ENCODE assay signal across 8 mouse cellular contexts in the genomic region with DNA sequence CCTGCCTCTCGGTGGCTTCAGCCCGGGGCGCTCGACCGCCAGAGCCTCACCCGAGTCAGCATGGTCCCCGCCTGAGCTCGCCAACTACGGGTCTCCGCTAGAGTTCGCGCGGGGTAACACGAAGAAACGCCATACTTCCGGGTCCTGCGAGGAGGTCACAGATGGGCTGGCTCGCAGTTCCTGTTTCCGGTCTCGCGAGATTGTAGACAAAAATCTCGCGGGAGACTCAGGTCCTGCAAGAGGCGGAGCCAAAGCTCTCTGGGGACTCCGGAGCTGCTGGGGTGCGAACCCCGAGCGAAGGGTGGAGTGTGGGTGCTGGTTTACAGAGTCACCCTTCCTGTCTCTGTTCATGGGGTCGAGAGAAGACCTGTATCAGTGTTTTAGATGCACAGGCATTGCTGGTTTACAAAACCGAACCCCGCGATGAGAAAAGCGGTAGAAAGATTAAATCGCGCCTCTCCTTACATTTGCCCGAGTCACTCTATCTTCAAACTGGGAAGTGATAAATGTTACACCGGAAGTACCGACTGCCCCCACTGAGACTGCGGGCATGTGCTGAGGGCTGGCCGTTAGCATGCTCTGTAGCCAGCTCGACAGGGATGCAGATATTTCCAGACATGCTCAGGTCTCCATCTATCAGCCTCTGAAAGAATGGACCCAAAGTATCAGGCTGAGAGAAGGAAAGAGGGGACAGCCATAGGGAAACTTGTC. TPM values are rescaled to one million over a fixed set of nuclear protein-coding genes. Genes with fewer than 3 reads are reported as not detected.
DNase-seq lines count a peak whose midpoint lies in the region; ATAC-seq and TF ChIP-seq lines count a peak whose summit lies in the region.

Gene Nsun3, minus strand, starts transcription at position 198 of the 711 bp plus-strand sequence.

- peaks cover 7% of the 10 kb centered on the region for H3K4me1 ChIP-seq in heart, embryonic 12.5 days (replicated peaks)
- 0 out of 2 replicates have a peak, but pooled peaks cover 10% of the 10 kb centered on the region for H3K4me1 ChIP-seq in kidney, postnatal 0 days (replicated peaks; ENCODE audit: insufficient read depth, low read length)
- H3K4me1 ChIP-seq in liver, embryonic 11.5 days (replicated peaks; ENCODE audit: control insufficient read depth, insufficient read depth, low read length) = peaks cover 8% of the 10 kb centered on the region
- H3K4me1 ChIP-seq in stomach, embryonic 14.5 days (ENCODE audit: control insufficient read depth, insufficient read depth, low read length) = peaks cover 3% of the 10 kb centered on the region; the same call in 1 of the 2 replicates

- ATAC-seq in erythroid progenitor cell, adult 5-6 weeks (replicated peaks; ENCODE audit: low FRiP score, poor library complexity, severe bottlenecking) = peak; percentile 96
- peak; percentile 98 for ATAC-seq in heart, embryonic 12.5 days (ENCODE audit: insufficient number of reproducible peaks, low FRiP score)
- peak; percentile 99 for ATAC-seq in kidney, postnatal 0 days (replicated peaks; ENCODE audit: low FRiP score, low read depth)
- ATAC-seq in liver, embryonic 11.5 days (replicated peaks; ENCODE audit: low FRiP score) = peak; percentile 95
- peak; percentile 97 for ATAC-seq in stomach, embryonic 14.5 days (ENCODE audit: insufficient number of reproducible peaks, insufficient read depth, low FRiP score, low read depth)

- peak; percentile 97 for DNase-seq in CD4-positive helper T cell, adult 2 months (ENCODE audit: low read depth, low spot score)
- peak; percentile 94 for DNase-seq in brain, embryonic 18.5 days (ENCODE audit: low read depth, low spot score)
- peak; percentile 98 for DNase-seq in kidney, postnatal 0 days (ENCODE audit: low spot score)
- DNase-seq in liver, embryonic 11.5 days (ENCODE audit: low spot score) = peak; percentile 92
- DNase-seq in naive thymus-derived CD4-positive, alpha-beta T cell, adult 2 months (ENCODE audit: low read depth) = peak; percentile 97

- H3K9me3 ChIP-seq in heart, embryonic 12.5 days (replicated peaks) = no peaks in the 10 kb centered on the region
- no peaks in the 10 kb centered on the region for H3K9me3 ChIP-seq in kidney, postnatal 0 days (replicated peaks; ENCODE audit: low read length)
- no peaks in the 10 kb centered on the region for H3K9me3 ChIP-seq in liver, embryonic 11.5 days (ENCODE audit: control insufficient read depth, low read length)
- H3K9me3 ChIP-seq in stomach, embryonic 14.5 days (ENCODE audit: control insufficient read depth, low read depth, low read length) = no peaks in the 10 kb centered on the region

- H3K27me3 ChIP-seq in heart, embryonic 12.5 days (replicated peaks) = no peaks in the 10 kb centered on the region
- H3K27me3 ChIP-seq in kidney, postnatal 0 days (ENCODE audit: insufficient read depth, low read length) = no peaks in the 10 kb centered on the region
- no peaks in the 10 kb centered on the region for H3K27me3 ChIP-seq in liver, embryonic 11.5 days (replicated peaks; ENCODE audit: control insufficient read depth, insufficient read depth, low read length)
- H3K27me3 ChIP-seq in stomach, embryonic 14.5 days (ENCODE audit: control insufficient read depth, insufficient read depth, low read length) = no peaks in the 10 kb centered on the region

- H3K9ac ChIP-seq in heart, embryonic 12.5 days = peak within 1 kb of the TSS; percentile 93
- peak within 1 kb of the TSS; percentile 80 for H3K9ac ChIP-seq in kidney, postnatal 0 days (ENCODE audit: low read depth, low read length)
- H3K9ac ChIP-seq in liver, embryonic 11.5 days (ENCODE audit: low read depth, low read length) = peak within 1 kb of the TSS; percentile 91
- H3K9ac ChIP-seq in stomach, embryonic 14.5 days (replicated peaks; ENCODE audit: low read depth, low read length) = peak within 1 kb of the TSS; percentile 77

- peak within 1 kb of the TSS; percentile 93 for H3K27ac ChIP-seq in heart, embryonic 12.5 days (ENCODE audit: poor library complexity, severe bottlenecking)
- H3K27ac ChIP-seq in kidney, postnatal 0 days = peak within 1 kb of the TSS; percentile 93
- peak within 1 kb of the TSS; percentile 82 for H3K27ac ChIP-seq in liver, embryonic 11.5 days (ENCODE audit: low read depth, low read length)
- H3K27ac ChIP-seq in stomach, embryonic 14.5 days (ENCODE audit: low read length) = peak within 1 kb of the TSS; percentile 94

- H3K36me3 ChIP-seq in heart, embryonic 12.5 days = no peaks in the 10 kb centered on the region
- H3K36me3 ChIP-seq in kidney, postnatal 0 days (ENCODE audit: insufficient read depth, low read length) = no peaks in the 10 kb centered on the region
- no peaks in the 10 kb centered on the region for H3K36me3 ChIP-seq in liver, embryonic 11.5 days (ENCODE audit: control insufficient read depth, insufficient read depth, low read length)
- no peaks in the 10 kb centered on the region for H3K36me3 ChIP-seq in stomach, embryonic 14.5 days (ENCODE audit: control insufficient read depth, insufficient read depth, low read length)

- TF ChIP-seq CTCF in kidney, postnatal 0 days (IDR thresholded peaks at IDR 0.05; ENCODE audit: low read depth) = peak; percentile 20; the same call in 1 of the 2 replicates

- H3K4me2 ChIP-seq in heart, embryonic 12.5 days = peak within 1 kb of the TSS; percentile 79
- peak within 1 kb of the TSS; percentile 81 for H3K4me2 ChIP-seq in kidney, postnatal 0 days (ENCODE audit: low read length)
- peak within 1 kb of the TSS; percentile 85 for H3K4me2 ChIP-seq in liver, embryonic 11.5 days
- H3K4me2 ChIP-seq in stomach, embryonic 14.5 days (replicated peaks; ENCODE audit: low read depth, low read length) = peak within 1 kb of the TSS; percentile 56

- 1% methylated on average over 41 of the region's 41 CpGs for WGBS in heart, embryonic 12.5 days
- WGBS in kidney, postnatal 0 days = 2% methylated on average over 41 of the region's 41 CpGs
- 1% methylated on average over 41 of the region's 41 CpGs for WGBS in liver, embryonic 11.5 days
- 1% methylated on average over 41 of the region's 41 CpGs for WGBS in stomach, embryonic 14.5 days

- H3K4me3 ChIP-seq in heart, embryonic 12.5 days = peak within 1 kb of the TSS; percentile 87
- peak within 1 kb of the TSS; percentile 70 for H3K4me3 ChIP-seq in kidney, postnatal 0 days (replicated peaks; ENCODE audit: low read depth, low read length)
- H3K4me3 ChIP-seq in liver, embryonic 11.5 days (ENCODE audit: low read depth, low read length) = peak within 1 kb of the TSS; percentile 80
- H3K4me3 ChIP-seq in stomach, embryonic 14.5 days (ENCODE audit: low read depth, low read length) = peak within 1 kb of the TSS; percentile 53

RNA-seq across cellular contexts. Expression of gene Nsun3, which starts in this region (rescaled TPM):
- 9.6 and 66.3 TPM in 2 replicates for total RNA-seq in erythroid progenitor cell, adult 5-6 weeks (2015; ENCODE audit: low replicate concordance)
- 6.5 and 7.9 TPM in 2 replicates for total RNA-seq in erythroid progenitor cell, adult 5-6 weeks (2017; ENCODE audit: low replicate concordance)
- polyA plus RNA-seq in heart, embryonic 12.5 days (2016; fragmentation: Nextera tagmentation; extraction: Ambion mirVana) = 8.1 and 8.6 TPM in 2 replicates
- polyA plus RNA-seq in kidney, postnatal 0 days (2015; fragmentation: Nextera tagmentation; extraction: Ambion mirVana) = 8.2 and 9.2 TPM in 2 replicates
- polyA plus RNA-seq in liver, embryonic 11.5 days (2014; fragmentation: Nextera tagmentation; extraction: Ambion mirVana) = 11.1 and 12.1 TPM in 2 replicates
- polyA plus RNA-seq in stomach, embryonic 14.5 days (2014; fragmentation: Nextera tagmentation; extraction: Ambion mirVana) = 10.0 and 10.7 TPM in 2 replicates

Comparison
In these comparisons a context has a peak if more than half of its experiments do, and no peak if none do; other contexts are left out.
1. Peak in every context shown above with its lines: DNase-seq, ATAC-seq, H3K4me3 ChIP-seq and H3K27ac ChIP-seq.